In genomic region chr13:83382609-83383008, GRCm38 (mm10) we compare ENCODE assay signal across 22 mouse cellular contexts.
DNase-seq lines count a peak whose midpoint lies in the region; ATAC-seq and TF ChIP-seq lines count a peak whose summit lies in the region.
"Had no signal": no experiment of that assay in that cellular context is flagged by ENCODE, and none has a peak within 500 bp of the region (broad histone marks: within the 10 kb centered on the region; RNA-seq: fewer than 3 reads in every experiment).

No protein-coding gene starts in this region.

- TF ChIP-seq EP300 in liver, embryonic 14.5 days (IDR thresholded peaks at IDR 0.05; ENCODE audit: low read depth) = peak; percentile 94

- no peaks in the 10 kb centered on the region for H3K36me3 ChIP-seq in liver, embryonic 14.5 days (replicated peaks; ENCODE audit: control insufficient read depth, insufficient read depth, low read depth)
- H3K36me3 ChIP-seq in stomach, embryonic 15.5 days = no peaks in the 10 kb centered on the region
- H3K36me3 ChIP-seq: forebrain, embryonic 12.5 days; hindbrain, embryonic 12.5 days; limb, embryonic 12.5 days; lung, embryonic 15.5 days; neural tube, embryonic 12.5 days had no signal

- H3K27ac ChIP-seq in liver, embryonic 14.5 days = peak overlapping the region; percentile 52
- H3K27ac ChIP-seq in stomach, embryonic 15.5 days = no peak overlapping the region
- H3K27ac ChIP-seq: forebrain, embryonic 12.5 days; hindbrain, embryonic 12.5 days; limb, embryonic 12.5 days; lung, embryonic 15.5 days; neural tube, embryonic 12.5 days had no signal

- H3K4me3 ChIP-seq in liver, embryonic 14.5 days (ENCODE audit: insufficient read depth in 1 of 2, low read depth in 2 of 2, low read length in 2 of 2) = no peak overlapping the region
- H3K4me3 ChIP-seq in stomach, embryonic 15.5 days (replicated peaks) = no peak overlapping the region
- H3K4me3 ChIP-seq: forebrain, embryonic 12.5 days; hindbrain, embryonic 12.5 days; limb, embryonic 12.5 days; lung, embryonic 15.5 days; neural tube, embryonic 12.5 days had no signal

- no peaks in the 10 kb centered on the region for H3K27me3 ChIP-seq in liver, embryonic 14.5 days (ENCODE audit: control insufficient read depth, insufficient read depth, low read length)
- no peaks in the 10 kb centered on the region for H3K27me3 ChIP-seq in stomach, embryonic 15.5 days (replicated peaks)
- H3K27me3 ChIP-seq: forebrain, embryonic 12.5 days; hindbrain, embryonic 12.5 days; limb, embryonic 12.5 days; lung, embryonic 15.5 days; neural tube, embryonic 12.5 days had no signal

- H3K9ac ChIP-seq in liver, embryonic 14.5 days (replicated peaks) = 0 out of 2 replicates have a peak overlapping the region, but pooled peaks have one; percentile 27
- H3K9ac ChIP-seq in stomach, embryonic 15.5 days = no peak overlapping the region
- H3K9ac ChIP-seq: forebrain, embryonic 12.5 days; hindbrain, embryonic 12.5 days; limb, embryonic 12.5 days; lung, embryonic 15.5 days; neural tube, embryonic 12.5 days had no signal

- ATAC-seq in erythroblast, adult 5-6 weeks (replicated peaks; ENCODE audit: low FRiP score, poor library complexity, severe bottlenecking) = peak; percentile 94
- ATAC-seq in liver, embryonic 14.5 days (ENCODE audit: insufficient read depth) = peak; percentile 100
- ATAC-seq in stomach, embryonic 15.5 days (ENCODE audit: insufficient read depth, low FRiP score, low read depth) = peak; percentile 94
- ATAC-seq: inflammation-experienced regulatory T-cells, adult 6 months had no signal

- H3K4me2 ChIP-seq in liver, embryonic 14.5 days (ENCODE audit: low read depth) = peak overlapping the region; percentile 45
- H3K4me2 ChIP-seq in stomach, embryonic 15.5 days = no peak overlapping the region
- H3K4me2 ChIP-seq: forebrain, embryonic 12.5 days; hindbrain, embryonic 12.5 days; limb, embryonic 12.5 days; lung, embryonic 15.5 days; midbrain, embryonic 11.5 days; neural tube, embryonic 12.5 days had no signal

- no peak for TF ChIP-seq CTCF in liver, embryonic 14.5 days (IDR thresholded peaks at IDR 0.05; ENCODE audit: low read depth)

- DNase-seq in spleen, postnatal 36 days (ENCODE audit: low spot score in 2 of 2) = peak; percentile 17 to 32
- DNase-seq in spleen, adult 18-20 months = no peak
- peak; percentile 74 to 79 (median 79) for DNase-seq in liver, embryonic 14.5 days (ENCODE audit: low read depth in 3 of 3, low spot score in 3 of 3)
- no peak for DNase-seq in frontal cortex, postnatal 14 days (ENCODE audit: low spot score in 2 of 2)
- no peak for DNase-seq in lung, adult 18-20 months
- DNase-seq in adrenal gland, postnatal 4 days (ENCODE audit: low spot score in 2 of 2) = no peak
- DNase-seq: adrenal gland, adult 2 months; cerebellum, adult 11-12 months; cerebellum, postnatal 25 days; gastrocnemius, postnatal 10 days; heart, adult 18-20 months; lung, postnatal 4 days; thymus, postnatal 4 days had no signal

- peaks cover 19 to 20% of the 10 kb centered on the region in 2 experiments for H3K4me1 ChIP-seq in liver, embryonic 14.5 days (replicated peaks; ENCODE audit: control insufficient read depth in 2 of 2, insufficient read depth in 2 of 2, low read length in 1 of 2)
- no peaks in the 10 kb centered on the region for H3K4me1 ChIP-seq in stomach, embryonic 15.5 days
- H3K4me1 ChIP-seq: forebrain, embryonic 12.5 days; hindbrain, embryonic 12.5 days; lung, embryonic 15.5 days; neural tube, embryonic 12.5 days had no signal

- H3K9me3 ChIP-seq in liver, embryonic 14.5 days (ENCODE audit: control insufficient read depth, low read length) = no peaks in the 10 kb centered on the region
- no peaks in the 10 kb centered on the region for H3K9me3 ChIP-seq in stomach, embryonic 15.5 days
- H3K9me3 ChIP-seq: forebrain, embryonic 12.5 days; hindbrain, embryonic 12.5 days; limb, embryonic 12.5 days; lung, embryonic 15.5 days; neural tube, embryonic 12.5 days had no signal

- WGBS in liver, embryonic 14.5 days (ENCODE audit: insufficient replicate concordance) = 27% methylated on average over 3 of the region's 3 CpGs
- WGBS in stomach, embryonic 15.5 days = 82% methylated on average over 3 of the region's 3 CpGs

Comparison
In these comparisons a context has a peak if more than half of its experiments do, and no peak if none do; other contexts are left out.
1. DNase-seq: peak in spleen, postnatal 36 days (2 of 2) and liver, embryonic 14.5 days (3 of 3); none in spleen, adult 18-20 months (0 of 2), frontal cortex, postnatal 14 days (0 of 2), lung, adult 18-20 months (0 of 2) and adrenal gland, postnatal 4 days (0 of 2).
2. Peak in every context shown above with its lines, with median percentiles within 50 percentile points of each other: ATAC-seq.